Mouse (Mus musculus) lung, adult 18-20 months (tissue): ENCODE measurements around the gene Cct2.

Source experiments
- DNase-seq, 2 experiments: peaks; one replicate each; pipeline ENCODE4 v3.0.0; 2022; ENCODE audit warnings: mixed read lengths in 2 of 2

The Cct2 gene

DNA sequence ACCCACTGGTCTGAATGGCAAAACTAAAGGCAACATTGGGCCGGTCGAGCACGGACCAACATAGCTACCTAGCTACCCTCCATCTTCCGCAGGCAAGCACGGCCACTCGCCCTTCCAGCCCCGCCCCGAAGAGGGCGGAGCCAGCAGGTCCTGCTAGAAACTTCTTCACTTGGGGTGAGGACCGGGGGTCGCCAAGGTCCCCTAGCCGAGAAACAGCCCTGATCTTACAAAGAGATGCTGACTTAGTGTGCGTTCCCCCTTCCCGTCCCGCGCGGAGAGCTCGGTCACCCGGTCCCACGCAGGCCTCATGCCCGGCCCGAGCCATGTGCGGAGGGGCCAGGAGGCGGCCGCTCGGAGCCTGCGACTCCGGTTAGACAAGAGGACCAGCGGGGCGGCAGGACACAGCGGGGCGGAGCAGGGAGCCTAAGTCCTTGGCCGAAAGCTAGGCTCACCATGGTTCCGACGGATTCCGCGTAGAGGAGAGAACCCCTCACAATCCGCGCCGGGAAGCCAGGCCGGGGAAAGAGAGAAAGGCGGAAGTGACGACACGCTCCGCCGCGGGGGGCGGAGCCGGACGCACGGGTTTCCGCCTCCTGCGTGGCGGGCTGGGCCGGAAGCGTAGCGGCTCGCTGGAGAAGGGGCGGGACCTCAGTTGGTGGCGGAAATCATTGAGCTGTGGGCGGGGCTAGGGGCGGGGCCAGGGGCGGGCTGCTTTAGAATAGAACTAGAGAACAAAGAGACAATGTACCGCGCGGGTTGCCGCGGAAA lies at the start of gene Cct2:
TSS of gene Cct2 (minus strand) at position 561 of the 768 bp plus-strand sequence.
- DNase-seq, result peak; percentile 91 to 92

DNA sequence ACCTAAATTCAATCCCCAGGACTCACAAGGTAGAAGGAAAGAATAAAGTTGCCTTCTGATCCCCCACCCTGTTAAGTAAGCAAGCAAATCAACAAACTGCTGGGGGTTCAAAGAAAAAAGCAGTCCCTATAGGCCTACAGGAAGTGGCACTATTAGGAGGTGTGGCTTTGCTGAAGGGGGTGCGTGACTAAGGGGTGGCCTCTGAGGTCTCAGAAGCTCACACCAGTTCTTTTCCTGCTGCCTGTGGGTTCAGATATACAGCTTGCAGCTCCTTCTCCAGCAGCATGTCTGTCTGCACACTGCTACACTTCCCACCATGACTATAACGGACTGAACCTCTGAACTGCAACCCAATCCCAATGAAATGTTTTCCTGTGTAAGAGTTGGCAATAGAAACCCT lies 48.9 kb upstream of the Cct2 start:
- DNase-seq, result no peak

DNA sequence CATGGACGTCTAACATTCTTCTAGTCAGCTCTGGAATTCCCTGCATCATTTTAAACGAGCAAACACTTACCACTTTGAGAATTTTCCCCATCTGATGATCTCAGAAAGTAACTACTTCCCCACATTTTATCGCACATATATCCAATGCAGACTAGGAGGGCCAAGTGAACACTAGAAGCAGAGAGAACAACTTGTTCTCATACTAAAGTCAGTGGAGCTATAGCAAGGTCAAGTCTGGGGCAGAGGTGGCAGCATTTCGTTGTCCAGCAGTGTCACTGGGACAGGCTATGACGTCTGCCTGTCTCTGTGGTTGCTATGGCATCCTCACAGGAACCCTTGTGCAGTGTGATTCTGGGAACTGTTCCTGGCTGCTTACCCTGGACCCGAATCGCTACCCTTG lies 47.8 kb upstream of the Cct2 start:
- no peak for DNase-seq

DNA sequence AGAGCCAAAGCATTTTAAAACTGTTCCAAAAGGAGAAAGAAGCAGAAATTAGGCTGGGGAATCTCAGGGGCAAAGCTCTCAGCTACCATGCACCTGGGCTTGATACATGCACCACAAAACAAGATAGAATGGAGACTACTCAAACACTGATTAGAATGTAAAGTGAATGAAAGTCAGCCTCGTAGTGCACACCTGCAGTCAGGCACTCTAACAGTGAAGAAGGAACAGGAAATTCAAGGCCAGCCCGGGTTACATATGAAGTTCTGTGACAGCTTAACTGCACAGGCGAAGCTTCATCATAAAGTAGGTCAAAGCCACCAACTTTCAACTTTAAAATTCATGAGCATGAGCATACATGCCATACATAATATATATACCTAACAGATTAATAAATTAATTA lies 46.7 kb upstream of the Cct2 start:
- no peak for DNase-seq

DNA sequence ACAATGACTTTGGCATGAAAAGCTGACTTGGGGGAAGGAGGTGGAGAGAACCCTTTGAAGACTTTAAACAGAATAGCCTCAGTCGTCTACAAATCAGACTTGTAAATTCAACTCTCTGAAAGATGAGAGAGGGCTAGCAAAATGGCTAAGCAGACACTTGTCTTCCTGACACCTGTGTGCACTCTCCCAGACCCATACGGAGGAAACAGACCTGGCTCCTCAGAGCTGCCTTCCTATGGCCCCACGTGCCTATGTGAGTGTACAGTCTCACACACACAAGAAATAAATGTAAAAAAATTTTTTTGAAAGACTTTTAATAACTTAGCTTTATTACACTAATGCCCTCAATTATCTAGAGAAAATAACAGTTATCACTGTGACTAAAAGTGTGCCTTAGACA lies 43.1 kb upstream of the Cct2 start:
- no peak for DNase-seq

DNA sequence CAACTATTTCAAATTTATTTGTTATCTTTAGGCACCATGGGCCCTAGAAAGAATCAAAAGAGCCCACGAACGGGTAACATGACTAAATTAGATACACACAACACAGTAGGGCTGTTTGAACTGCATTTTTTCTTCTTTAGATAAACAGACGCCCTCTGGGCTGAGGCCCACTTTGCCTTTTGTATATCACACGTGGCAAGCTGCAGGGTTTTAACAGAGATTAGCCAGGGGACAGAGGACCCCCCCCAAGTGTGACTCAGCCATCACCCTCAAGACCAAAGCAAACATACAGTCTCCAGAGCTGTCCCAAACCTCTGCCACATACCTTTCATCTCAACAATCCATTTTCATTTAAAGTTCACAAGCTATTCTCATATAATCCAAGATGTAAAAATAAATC lies 42.6 kb upstream of the Cct2 start:
- no peak for DNase-seq

DNA sequence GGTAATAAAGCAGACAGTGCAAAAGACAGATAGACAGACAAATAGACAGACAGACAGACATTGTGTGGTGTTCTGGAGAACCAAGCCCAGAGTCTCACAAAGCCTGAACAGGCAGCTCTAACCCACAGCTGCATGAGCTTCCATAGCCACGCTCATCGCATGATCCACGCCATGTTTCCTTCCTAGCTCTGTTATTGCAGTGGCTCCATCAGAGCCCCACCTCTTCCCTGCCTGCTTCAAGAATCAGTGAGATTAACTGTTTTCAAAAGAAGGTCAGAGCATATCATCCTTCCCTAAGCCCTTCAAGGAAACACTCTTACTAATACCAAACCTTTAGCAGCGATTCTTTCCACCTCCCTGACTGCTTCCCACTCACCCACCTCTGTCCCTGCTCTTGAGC lies 41.4 kb upstream of the Cct2 start:
- no peak for DNase-seq

DNA sequence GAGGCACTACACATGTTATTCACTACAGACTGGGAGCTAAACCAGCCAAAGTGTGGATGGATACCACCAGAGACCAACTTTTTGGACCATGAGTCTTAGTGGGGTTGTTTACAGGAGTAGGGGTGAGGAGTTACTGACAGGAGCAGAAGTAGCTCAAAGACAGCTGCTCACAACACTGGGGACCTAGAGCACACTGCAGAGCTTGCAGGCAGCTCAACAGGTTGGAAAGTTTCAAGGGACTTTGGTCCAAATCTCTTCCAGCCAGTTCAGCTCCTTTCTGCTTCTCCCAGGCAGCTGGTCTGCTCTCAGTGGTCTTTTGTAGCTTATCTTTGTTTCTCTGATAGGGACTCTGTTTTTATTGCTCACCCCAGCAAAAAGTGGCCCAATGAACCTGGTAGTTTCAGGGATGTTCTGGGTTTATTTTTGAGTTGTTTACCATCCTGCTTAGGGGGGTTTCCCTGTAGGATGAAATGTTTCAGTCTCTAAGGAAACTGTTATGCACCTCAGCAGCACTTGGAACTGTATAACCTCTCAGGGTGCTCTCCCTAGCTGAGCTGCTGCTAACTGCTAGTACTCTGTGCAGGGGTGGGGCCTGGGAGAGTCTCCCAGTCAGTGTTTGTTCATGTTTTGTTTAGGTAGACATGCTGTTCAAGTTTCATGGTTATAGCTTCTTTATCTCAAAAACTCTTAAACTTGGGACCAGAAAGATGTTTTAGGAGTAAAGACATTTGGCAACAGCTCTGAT lies 40.4 kb upstream of the Cct2 start:
- no peak for DNase-seq

DNA sequence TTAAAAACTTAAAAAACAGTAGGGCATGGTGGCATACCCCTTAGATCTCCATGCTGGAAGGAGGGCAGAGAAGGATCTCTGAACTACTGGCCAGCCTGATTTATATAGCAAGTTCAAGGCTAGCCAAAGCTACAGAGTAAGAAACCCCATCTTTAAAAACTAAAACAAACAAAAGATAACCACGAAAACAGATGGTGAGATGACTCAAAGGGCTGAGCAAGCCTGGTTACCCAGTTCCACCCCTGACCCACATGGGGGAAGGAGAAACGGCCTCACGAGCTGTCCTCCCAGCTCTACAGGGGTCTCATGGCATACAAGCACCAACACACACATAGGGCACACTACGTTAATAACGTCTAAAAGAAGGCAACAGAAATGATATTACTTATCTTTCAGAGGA lies 36.6 kb upstream of the Cct2 start:
- DNase-seq, result no peak

DNA sequence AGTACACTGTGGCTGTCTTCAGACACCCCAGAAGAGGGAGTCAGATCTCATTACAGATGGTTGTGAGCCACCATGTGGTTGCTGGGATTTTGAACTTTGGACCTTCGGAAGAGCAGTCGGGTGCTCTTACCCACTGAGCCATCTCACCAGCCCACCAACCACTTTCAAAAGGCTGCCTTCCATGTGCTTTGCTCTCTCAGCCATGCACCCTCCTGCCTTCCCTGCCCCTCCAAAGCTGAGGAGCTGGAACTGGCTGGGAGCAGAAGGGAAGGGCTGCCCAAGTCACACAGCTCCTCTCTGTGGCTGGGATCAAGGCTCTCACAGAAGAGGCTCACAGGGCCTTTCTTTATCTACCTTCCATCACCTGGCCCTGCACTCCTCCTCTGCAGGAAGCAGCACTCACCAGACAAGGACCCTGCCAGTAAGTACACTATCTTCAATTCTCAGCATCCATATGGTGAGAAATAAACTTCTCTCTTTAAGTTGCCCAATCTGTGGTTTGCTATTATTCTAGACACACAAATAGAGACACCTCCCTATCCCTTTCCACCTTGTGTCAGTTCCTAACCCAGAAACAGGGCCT lies 33.6 kb upstream of the Cct2 start:
- no peak for DNase-seq

DNA sequence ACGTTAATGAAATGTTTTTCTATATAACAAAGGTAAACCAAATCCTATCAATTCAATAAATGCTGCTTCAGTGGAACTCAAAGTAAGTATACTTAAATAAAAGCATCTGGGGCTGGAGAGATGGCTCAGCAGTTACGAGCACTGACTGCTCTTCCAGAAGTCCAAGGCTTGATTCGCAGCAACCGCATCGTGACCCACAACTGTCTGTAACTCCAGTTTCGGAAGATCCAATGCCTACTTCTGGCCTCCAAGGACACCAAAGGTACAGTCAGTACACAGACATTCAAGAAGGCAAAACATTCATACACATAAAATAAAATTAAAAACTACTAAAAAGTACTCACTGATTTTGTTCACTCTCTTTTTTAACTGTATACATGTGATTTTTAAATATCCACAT lies 32.5 kb upstream of the Cct2 start:
- DNase-seq, result no peak

DNA sequence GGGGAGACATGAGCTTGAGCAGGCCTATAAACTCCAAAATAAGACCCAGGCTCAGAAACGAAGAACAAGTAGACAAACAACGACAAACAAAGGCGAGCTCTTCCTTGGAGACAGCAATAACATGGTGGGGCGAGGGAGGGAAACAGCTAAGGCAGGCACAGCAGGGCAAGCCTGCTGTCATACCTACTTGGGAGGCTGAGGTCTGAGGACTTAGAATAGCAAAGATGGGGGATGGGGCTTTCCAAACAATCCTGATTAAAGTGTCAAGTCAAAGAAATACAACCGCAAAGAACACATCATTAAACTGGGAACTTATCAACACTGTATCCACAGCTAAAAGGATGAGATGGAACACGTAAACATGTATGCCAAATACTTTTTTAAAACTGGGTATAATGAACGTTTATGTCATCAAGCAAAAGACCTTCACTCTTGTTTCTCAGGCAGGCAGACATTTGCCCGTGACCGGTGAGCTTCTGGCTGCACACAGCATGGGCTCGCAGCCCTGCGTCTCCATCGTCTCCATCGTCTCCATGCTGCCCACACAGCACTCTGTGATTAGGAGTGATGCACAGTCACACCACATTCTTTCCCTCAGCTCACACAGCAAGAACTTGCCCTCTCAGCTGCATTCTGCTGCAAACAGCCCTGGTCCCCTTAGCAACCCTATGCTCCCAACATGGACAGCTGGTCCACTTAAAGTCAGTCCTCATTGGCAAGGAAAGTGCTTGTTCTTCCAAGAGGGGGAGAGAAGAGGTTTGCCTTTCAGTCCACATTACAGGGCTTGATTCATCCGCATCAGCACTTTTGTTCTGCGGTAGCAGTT lies 31.1 kb upstream of the Cct2 start:
- DNase-seq, result peak; percentile 33 to 65

DNA sequence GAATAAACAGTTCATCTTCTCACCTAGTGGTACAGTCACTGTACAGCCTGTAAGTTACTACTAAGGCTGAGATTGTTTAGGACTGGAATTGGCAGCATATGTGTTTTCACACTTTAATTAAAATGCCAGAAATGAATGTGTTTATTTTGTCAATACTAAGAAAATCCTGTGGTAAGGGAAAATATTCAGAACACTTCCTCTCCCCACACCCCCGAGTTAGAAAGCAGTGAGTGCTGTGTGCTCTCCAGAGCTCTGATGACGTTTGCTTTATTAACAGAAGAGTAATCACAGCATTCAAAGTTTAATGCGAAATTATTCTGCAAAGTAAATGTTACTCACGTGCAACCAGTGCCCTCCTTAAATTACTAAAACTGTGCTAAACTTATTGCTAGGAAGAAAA lies 26.0 kb upstream of the Cct2 start:
- DNase-seq, result no peak

DNA sequence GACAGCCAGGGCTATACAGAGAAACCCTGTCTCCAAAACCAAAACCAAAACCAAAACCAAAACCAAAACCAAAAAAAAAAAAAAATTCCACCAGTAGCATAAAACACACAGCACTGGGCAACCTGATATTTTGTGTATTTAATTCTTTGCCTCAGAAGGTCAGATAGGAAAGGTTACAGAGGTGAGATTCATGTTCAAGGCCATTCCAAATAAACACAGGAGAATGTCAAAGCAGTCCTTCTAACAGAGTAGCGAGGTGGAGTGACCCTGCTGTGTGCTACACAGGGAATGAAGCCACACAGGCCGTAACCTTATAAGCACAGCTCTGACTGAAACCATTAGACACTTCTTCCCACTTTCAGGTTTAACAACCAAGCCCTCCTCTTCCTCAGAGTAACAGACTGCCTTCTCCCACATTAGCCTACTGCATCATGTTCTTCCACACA lies 18.3 kb upstream of the Cct2 start:
- no peak for DNase-seq

DNA sequence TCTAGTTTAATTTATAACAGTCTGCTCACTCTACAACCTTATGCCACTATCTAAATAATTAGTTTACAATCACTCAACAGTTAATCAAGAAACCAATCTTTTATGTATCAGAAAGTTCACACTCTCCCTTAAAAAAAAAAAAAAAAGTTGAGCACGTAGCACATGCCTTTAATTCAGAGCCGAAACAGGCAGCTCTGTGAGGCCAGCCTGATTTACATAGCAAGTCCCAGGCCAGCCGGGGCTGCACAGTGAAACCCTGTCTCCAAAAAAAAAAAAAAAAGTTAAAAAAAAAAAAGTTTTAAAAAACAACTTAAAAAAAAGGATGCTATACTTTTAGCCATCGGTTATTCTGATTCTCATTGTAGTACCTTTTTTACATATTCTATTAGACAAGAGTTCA lies 17.7 kb upstream of the Cct2 start:
- DNase-seq, result no peak

DNA sequence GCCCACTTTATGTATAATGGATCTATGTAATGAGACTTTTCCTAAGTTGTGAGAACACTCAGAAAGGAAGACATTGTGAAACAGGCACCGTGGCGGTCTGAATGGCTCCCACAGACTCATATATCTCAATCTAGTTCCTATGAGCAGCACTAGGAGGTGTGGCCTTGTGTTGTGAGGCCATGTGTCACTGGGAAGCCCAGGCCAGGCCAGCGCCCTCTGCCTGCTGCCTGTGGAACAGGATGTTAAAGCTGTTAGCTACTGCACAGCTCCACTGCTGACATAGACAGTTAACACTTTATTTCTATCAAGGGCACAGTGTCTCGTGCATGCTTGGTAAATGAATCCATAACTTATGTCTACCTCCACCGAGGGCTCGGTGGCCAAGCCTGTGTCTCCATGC lies 14.7 kb upstream of the Cct2 start:
- peak; percentile 15 to 29 for DNase-seq

DNA sequence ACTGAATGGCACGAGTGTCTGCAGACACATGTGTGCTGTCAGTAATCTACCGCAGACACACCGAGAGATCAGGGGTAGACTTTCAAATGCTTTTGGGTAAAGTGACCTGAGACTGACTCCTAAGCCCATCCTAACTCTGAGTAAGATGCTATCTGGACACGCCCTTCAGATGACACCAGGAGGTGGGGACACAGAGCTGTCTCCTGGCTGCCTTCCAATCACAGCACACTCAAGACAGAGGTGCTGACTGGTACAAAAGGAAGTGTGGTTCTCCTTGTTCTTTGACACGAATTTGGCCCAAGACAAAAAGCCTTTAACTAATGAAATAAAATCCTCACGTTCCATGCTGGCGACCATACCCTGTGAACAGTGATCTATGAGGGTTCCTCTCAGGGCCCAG lies 9.6 kb upstream of the Cct2 start:
- no peak for DNase-seq

DNA sequence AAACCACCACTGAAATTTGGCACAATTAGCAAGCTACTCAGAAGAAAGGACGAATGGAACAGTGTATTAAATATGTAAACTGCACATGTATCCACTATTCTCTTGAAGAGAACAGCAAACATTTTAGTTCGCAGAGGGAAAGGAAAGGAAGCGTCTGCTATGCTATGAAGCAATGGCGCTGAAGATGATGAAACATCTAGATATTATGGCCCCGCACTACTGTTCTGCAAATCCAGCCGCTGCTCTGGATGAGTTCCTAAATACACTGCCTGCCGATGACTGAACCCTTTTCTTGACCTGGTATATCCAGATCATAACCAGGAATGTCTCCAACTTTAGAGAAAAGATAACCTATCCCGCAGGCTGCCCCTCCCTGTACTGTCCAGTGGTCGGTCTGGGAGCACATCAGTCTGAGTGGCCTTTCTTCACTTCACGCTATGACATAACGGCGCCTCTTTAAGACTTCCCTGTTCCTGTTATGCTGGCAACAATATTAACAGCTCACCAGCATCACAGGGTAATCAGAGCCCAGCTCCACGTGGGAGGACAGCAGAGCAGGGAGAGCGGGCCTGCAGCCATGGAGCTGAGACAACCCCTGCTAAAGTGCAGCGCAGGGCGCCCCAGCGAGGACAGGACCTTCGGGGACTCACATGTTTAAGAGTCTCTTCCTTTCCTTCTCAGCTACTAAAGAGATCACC lies 8.7 kb upstream of the Cct2 start:
- DNase-seq, result peak in 1 of 2 experiments; percentile 25

DNA sequence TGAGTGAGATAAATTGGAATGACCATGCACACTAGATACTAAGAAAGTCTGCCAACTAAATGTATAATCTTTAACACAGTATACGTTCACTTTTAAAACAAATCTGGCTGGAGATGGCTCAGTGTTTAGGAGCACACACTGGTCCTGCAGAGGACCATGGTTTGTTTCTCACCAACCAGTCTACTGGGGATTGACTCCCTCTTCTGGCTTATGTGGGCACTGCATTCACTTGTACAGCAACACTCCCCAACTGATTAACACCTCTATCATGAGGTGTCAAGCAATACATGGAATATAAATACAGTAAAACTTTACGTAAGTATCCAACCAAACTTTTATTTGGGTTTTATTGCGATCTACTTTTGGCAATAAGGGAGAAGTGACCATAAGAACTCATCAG lies 5.5 kb upstream of the Cct2 start:
- no peak for DNase-seq

DNA sequence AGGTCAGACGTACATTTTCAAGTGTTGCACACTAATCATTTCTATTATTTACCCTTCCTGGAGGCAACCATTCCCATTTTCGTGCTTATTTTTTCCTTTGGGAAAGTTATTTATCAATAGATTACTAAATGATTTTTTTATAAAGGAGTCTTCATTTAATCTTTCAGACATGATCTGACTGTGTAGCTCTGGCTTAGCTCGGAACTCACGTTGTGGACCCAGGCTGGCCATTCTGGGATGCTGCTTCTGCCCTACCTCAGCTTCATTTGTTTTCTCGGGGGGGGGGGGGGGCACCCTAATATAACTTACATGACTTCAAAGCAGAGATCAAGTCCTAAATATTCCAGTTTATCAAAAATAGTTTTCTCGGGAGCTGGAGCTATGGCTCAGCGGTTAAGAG lies 462 bp upstream of the Cct2 start:
- no peak for DNase-seq

DNA sequence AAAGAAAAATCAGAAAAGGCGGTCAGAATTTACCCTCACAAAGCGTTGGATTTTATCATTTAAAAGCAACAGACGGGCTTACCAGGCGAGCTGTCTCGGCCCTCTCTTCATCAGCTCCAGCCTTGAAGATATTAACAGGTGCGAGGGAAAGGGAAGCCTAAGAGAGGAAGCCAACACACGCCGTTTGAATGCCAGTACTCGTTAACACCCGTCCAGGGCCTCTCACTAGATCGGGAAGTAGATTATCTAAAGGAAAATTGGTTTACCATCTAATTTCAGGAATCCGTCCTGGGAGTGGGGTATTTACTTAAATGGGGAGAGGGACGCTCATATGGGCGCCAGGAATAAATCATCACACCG lies 740 bp downstream of the Cct2 start:
- no peak for DNase-seq

DNA sequence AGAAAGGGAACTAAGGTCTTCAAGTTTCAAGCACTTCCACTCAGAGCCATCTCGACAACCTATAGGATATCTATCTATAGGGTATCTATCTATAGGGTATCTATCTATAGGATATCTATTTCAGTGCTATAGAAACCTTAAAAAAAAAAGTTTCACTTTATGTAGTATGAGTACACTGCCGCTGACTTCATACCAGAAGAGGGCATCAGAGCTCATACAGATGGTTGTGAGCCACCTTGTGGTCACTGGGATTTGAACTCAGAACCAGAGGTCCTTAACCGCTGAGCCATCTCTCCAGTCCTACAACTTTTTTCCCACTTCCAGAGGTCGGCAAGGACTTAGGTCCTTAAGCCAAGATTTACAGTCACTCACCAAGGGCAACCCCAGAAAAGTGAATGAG lies 7.9 kb downstream of the Cct2 start:
- DNase-seq, result no peak
